Mouse (Mus musculus) myocyte (in vitro differentiated cells): ENCODE measurements at regions not wholly inside any gene's neighbourhood (a gene's known extent, or its start where the extent isn't known, plus 50 kb on each side); places are given as distances from the start of the nearest gene placed in this dataset.

Experiments
- H3K27me3 ChIP-seq: one replicate; pipeline ENCODE4 v1.6.1; 2011; ENCODE audit not compliant: control insufficient read depth, insufficient read depth, insufficient read length
- H3K36me3 ChIP-seq: one replicate; pipeline ENCODE4 v1.6.1; 2011; ENCODE audit not compliant: control insufficient read depth, insufficient read depth
- H3K4me2 ChIP-seq: one replicate; pipeline ENCODE4 v1.6.1; 2011; ENCODE audit warnings: low read depth, control low read depth
- H3K4me3 ChIP-seq: one replicate; pipeline ENCODE4 v1.5.1; 2011; ENCODE audit warnings: mild to moderate bottlenecking, control low read depth, moderate library complexity
- H3K79me2 ChIP-seq: one replicate; pipeline ENCODE4 v1.6.1; 2011; ENCODE audit not compliant: control insufficient read depth, insufficient read depth
- H3ac ChIP-seq: one replicate; pipeline ENCODE4 v1.6.1; 2011; ENCODE audit not compliant: control insufficient read depth, insufficient read length
- CEBPB ChIP-seq: IDR thresholded peaks from 2 replicates; pipeline ENCODE4 v1.6.1; 2011; ENCODE audit warnings: mild to moderate bottlenecking, moderate library complexity; ENCODE audit not compliant: poor library complexity, insufficient read depth, severe bottlenecking
- E2F4 ChIP-seq: IDR thresholded peaks from one replicate; pipeline ENCODE4 v1.6.1; 2011; ENCODE audit warnings: mild to moderate bottlenecking, control low read depth, moderate library complexity; ENCODE audit not compliant: insufficient read depth
- MAX ChIP-seq: IDR thresholded peaks from one replicate; pipeline ENCODE4 v1.6.1; 2011; ENCODE audit warnings: low read depth, mild to moderate bottlenecking, control low read depth
- MYOD1 ChIP-seq, 3 experiments: IDR thresholded peaks; one replicate each; pipeline ENCODE4 v1.6.1; 2011; ENCODE audit warnings: control low read depth in 2 of 3, low read depth in 2 of 3, mild to moderate bottlenecking in 2 of 3, moderate library complexity in 1 of 3; ENCODE audit not compliant: insufficient read length in 2 of 3, control insufficient read depth in 1 of 3
- MYOG ChIP-seq, 3 experiments: IDR thresholded peaks; one replicate each; pipeline ENCODE4 v1.6.1; 2011; ENCODE audit warnings: control low read depth in 2 of 3, low read depth in 2 of 3, mild to moderate bottlenecking in 2 of 3; ENCODE audit not compliant: insufficient read length in 2 of 3, control insufficient read depth in 1 of 3, insufficient read depth in 1 of 3
- POLR2A ChIP-seq: IDR thresholded peaks from one replicate; pipeline ENCODE4 v1.6.1; 2011; ENCODE audit warnings: low read depth, mild to moderate bottlenecking, control low read depth, moderate library complexity; ENCODE audit not compliant: insufficient read length
- POLR2AphosphoS2 ChIP-seq: IDR thresholded peaks from one replicate; pipeline ENCODE4 v1.6.1; 2011; ENCODE audit warnings: low read depth, control low read depth; ENCODE audit not compliant: insufficient read length
- REST ChIP-seq: IDR thresholded peaks from one replicate; pipeline ENCODE4 v1.6.1; 2011; ENCODE audit warnings: mild to moderate bottlenecking, control low read depth, moderate library complexity; ENCODE audit not compliant: insufficient read depth, insufficient read length
- SRF ChIP-seq: IDR thresholded peaks from one replicate; pipeline ENCODE4 v1.6.1; 2011; ENCODE audit warnings: low read depth; ENCODE audit not compliant: control insufficient read depth, insufficient read length
- TCF12 ChIP-seq: IDR thresholded peaks from one replicate; pipeline ENCODE4 v1.6.1; 2011; ENCODE audit warnings: mild to moderate bottlenecking, control low read depth; ENCODE audit not compliant: poor library complexity, insufficient read depth, severe bottlenecking
- TCF3 ChIP-seq: IDR thresholded peaks from one replicate; pipeline ENCODE4 v1.6.1; 2011; ENCODE audit warnings: low read depth, control low read depth; ENCODE audit not compliant: insufficient read length
- USF1 ChIP-seq: IDR thresholded peaks from one replicate; pipeline ENCODE4 v1.6.1; 2011; ENCODE audit warnings: low read depth, mild to moderate bottlenecking, control low read depth, moderate library complexity

- Histone ChIP-seq H3K4me3 (no peak overlapping the region), H3K79me2 (no peaks in the 10 kb centered on the region), H3ac (no peak overlapping the region), H3K36me3 (no peaks in the 10 kb centered on the region), H3K4me2 (no peak overlapping the region), H3K27me3 (no peaks in the 10 kb centered on the region)
- TF ChIP-seq MYOD1 (IDR thresholded peaks at IDR 0.05; ENCODE audit: control insufficient read depth in 1 of 3, insufficient read length in 2 of 3, low read depth in 2 of 3) = no peak
- no peak for TF ChIP-seq TCF12
- no peak for TF ChIP-seq E2F4
- TF ChIP-seq MYOG (IDR thresholded peaks at IDR 0.05; ENCODE audit: control insufficient read depth in 1 of 3, insufficient read depth in 1 of 3, insufficient read length in 2 of 3, low read depth in 2 of 3) = no peak
- no peak for TF ChIP-seq POLR2AphosphoS2
- TF ChIP-seq REST = no peak
- no peak for TF ChIP-seq TCF3
- no peak for TF ChIP-seq USF1
- no peak for TF ChIP-seq POLR2A
These were observed 620.9 kb downstream of the Tox3 start for GRCm38 (mm10) chr8:89727252-89727651.

DNA sequence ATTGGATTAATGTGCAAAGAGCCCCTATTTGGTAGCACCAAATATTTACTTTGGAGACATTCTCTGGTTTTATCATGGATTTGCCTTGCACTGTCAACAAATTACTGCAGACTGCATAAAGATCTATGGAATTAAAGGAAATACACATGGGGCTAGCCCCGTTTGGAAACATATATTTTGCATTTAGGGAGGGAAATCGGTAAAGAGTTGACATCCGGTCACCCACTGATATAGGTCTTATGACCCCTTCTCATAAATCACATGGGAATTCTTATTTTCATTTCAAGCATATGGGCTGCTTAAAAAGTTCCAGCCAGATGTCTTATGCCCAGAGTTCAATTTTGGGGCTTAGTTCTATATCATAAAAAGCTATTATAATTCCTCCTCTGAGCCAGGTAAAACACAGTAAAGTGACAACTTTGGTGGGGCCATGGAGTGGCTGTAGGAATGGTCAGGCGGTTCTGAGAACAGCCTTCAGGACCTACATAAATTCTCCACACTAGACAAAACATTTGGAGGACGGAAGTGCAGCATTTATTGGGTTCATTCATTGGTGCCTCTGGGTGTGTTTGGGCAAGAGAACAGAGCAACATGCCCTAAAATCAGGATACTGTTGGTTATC lies 626.3 kb downstream of the Tox3 start:
- no peaks in the 10 kb centered on the region for H3K36me3 ChIP-seq
- no peak overlapping the region for H3K4me3 ChIP-seq
- TF ChIP-seq POLR2A (no peak), E2F4 (no peak), TCF3 (no peak), CEBPB (no peak), MAX (no peak), POLR2AphosphoS2 (no peak), SRF (no peak), USF1 (no peak), MYOD1 (IDR thresholded peaks at IDR 0.05; ENCODE audit: control insufficient read depth in 1 of 3, insufficient read length in 2 of 3, low read depth in 2 of 3) (no peak), REST (no peak)
- no peaks in the 10 kb centered on the region for H3K27me3 ChIP-seq
- H3K4me2 ChIP-seq = no peak overlapping the region
- no peaks in the 10 kb centered on the region for H3K79me2 ChIP-seq
- no peak overlapping the region for H3ac ChIP-seq

- Histone ChIP-seq H3K36me3 (no peaks in the 10 kb centered on the region), H3ac (no peak overlapping the region), H3K27me3 (no peaks in the 10 kb centered on the region), H3K4me3 (no peak overlapping the region), H3K79me2 (no peaks in the 10 kb centered on the region), H3K4me2 (no peak overlapping the region)
- TF ChIP-seq SRF (no peak), MAX (no peak), MYOD1 (IDR thresholded peaks at IDR 0.05; ENCODE audit: control insufficient read depth in 1 of 3, insufficient read length in 2 of 3, low read depth in 2 of 3) (no peak), POLR2AphosphoS2 (no peak), TCF3 (no peak), USF1 (no peak), REST (no peak), TCF12 (no peak), E2F4 (no peak), MYOG (IDR thresholded peaks at IDR 0.05; ENCODE audit: control insufficient read depth in 1 of 3, insufficient read depth in 1 of 3, insufficient read length in 2 of 3, low read depth in 2 of 3) (no peak), POLR2A (no peak), CEBPB (no peak)
These were observed 634.3 kb downstream of the Tox3 start for GRCm38 (mm10) chr8:89713880-89714279.

DNA sequence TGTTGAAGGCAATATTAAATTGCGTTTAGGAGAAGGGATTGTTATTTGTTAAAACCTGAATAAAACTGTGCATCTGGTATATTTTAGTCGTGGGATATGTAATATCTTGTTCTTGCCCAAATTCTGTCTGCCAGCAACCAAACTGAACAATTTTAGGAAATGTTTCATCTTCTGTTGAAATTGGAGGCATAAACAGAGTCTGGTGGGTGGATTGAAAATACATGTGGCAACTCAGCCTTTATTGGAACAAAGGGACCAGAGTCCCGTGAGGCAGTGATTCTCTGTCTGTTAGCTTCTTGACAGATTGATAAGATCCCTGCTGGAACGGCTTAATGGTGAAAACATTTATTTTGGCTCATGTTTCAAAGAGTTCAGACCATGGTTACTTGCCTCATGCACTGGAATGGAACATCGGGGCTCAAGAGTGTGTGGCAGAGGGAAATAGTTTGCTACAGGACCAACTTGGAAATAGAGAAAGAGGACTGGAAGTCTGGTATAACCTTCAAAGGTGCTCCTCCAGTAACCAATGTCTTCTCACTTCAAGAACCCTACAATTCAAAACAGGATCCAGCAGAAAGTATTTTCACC lies 640.7 kb downstream of the Tox3 start:
- Histone ChIP-seq H3K79me2 (no peaks in the 10 kb centered on the region), H3K36me3 (no peaks in the 10 kb centered on the region), H3K4me2 (no peak overlapping the region), H3K27me3 (no peaks in the 10 kb centered on the region), H3K4me3 (no peak overlapping the region), H3ac (no peak overlapping the region)
- no peak for TF ChIP-seq MAX
- no peak for TF ChIP-seq REST
- TF ChIP-seq SRF = no peak
- no peak for TF ChIP-seq POLR2AphosphoS2
- TF ChIP-seq POLR2A = no peak
- TF ChIP-seq USF1 = no peak
- TF ChIP-seq E2F4 = no peak
- no peak for TF ChIP-seq TCF12
- TF ChIP-seq MYOG (IDR thresholded peaks at IDR 0.05; ENCODE audit: control insufficient read depth in 1 of 3, insufficient read depth in 1 of 3, insufficient read length in 2 of 3, low read depth in 2 of 3) = no peak

- Histone ChIP-seq H3K79me2 (no peaks in the 10 kb centered on the region), H3K36me3 (no peaks in the 10 kb centered on the region), H3K4me2 (no peak overlapping the region), H3K4me3 (no peak overlapping the region), H3ac (no peak overlapping the region), H3K27me3 (no peaks in the 10 kb centered on the region)
- TF ChIP-seq POLR2AphosphoS2 = no peak
- no peak for TF ChIP-seq TCF3
- TF ChIP-seq CEBPB = no peak
- TF ChIP-seq POLR2A = no peak
- no peak for TF ChIP-seq MAX
- no peak for TF ChIP-seq REST
- TF ChIP-seq TCF12 = no peak
- TF ChIP-seq MYOD1 (IDR thresholded peaks at IDR 0.05; ENCODE audit: control insufficient read depth in 1 of 3, insufficient read length in 2 of 3, low read depth in 2 of 3) = no peak
- no peak for TF ChIP-seq E2F4
- no peak for TF ChIP-seq SRF
- TF ChIP-seq MYOG (IDR thresholded peaks at IDR 0.05; ENCODE audit: control insufficient read depth in 1 of 3, insufficient read depth in 1 of 3, insufficient read length in 2 of 3, low read depth in 2 of 3) = no peak
- TF ChIP-seq USF1 = no peak
These were observed 641.7 kb upstream of the Sall1 start for GRCm38 (mm10) chr8:89685696-89686095.
